Mouse (Mus musculus) regulatory T cell (primary cell): Measurements from ENCODE around the gene Nuak2.

Experiments used
- in situ Hi-C: fragments of 300-600 bp; cut with MboI, MseI; formaldehyde crosslinking; loops from one replicate; pipeline ENCODE4 v1.15.1; 2025; ENCODE audit warnings: high pct_unique_total_duplicates

Gene Nuak2

DNA sequence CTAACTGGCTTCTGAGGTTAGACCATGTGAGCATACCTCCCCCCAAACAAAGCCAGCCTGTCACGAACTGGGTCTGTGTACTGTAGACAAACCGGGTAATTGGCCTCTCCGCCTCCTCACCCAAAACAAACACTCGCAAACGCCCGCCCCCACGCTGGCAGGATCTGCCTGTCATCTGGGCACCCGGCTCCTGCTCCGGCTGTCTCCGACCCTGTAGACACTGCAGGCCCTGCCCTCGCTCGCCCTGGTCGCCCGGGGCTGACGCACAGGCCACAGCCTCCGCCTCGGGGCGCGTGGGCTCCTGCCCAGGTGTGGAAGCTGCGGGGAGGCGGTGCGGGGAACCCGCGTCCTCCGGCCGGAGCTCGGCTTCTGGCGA is 17.5 kb upstream of the Nuak2 start, which contains the start of gene Klhdc8a:
TSS of gene Klhdc8a (plus strand) at position 202 of the 376 bp plus-strand sequence.
- in situ Hi-C loops, result no loop called here

DNA sequence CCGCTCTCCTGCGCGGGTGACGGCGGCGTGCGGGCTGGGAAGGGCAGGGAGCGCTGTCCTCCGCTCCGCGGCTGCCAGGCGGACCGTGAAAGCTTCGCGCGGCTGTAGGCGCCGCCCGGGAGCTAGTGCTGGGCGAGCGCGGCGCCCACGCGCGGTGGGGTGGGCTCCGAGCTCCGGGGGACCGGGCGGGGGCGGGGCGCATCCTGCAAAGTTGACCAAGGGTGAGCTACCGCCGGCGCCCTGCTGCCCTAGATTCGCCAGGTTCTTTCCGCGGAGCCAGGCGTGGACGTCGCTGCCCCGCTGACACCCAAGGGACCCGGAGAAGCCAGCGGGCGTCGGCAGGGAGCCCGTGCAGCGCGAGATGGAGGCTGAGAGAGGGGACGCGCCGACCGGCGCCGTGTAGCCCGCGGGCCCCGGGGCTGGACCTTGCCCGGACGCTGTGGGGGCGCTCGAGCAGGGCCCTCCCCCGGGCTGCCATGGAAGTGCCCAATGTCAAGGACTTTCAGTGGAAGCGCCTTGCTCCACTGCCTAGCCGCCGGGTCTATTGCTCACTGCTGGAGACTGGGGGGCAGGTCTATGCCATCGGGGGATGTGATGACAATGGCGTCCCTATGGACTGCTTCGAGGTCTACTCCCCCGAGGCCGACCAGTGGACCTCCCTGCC is 17.0 kb upstream of the Nuak2 start:
- in situ Hi-C loops, result no loop called here

DNA sequence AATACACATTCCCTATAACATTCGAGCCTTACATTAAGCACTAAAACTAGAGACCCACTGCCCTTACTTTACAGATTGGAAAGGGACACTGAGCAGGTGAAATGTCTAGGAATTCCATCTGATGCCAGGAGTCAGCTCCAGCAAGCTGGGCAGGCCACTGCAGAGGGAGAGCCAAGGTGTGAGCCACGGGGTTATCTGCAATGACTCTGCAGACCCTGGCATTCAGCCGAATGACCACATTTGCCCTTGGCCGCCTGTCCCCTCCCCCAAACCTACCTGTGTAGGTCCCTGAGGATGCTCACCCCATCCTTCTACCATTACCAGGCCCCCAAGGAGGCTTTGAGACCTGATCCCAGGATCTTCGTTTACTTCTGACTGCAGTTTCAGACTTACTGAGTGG is 16.2 kb upstream of the Nuak2 start:
- in situ Hi-C loops, result no loop called here

DNA sequence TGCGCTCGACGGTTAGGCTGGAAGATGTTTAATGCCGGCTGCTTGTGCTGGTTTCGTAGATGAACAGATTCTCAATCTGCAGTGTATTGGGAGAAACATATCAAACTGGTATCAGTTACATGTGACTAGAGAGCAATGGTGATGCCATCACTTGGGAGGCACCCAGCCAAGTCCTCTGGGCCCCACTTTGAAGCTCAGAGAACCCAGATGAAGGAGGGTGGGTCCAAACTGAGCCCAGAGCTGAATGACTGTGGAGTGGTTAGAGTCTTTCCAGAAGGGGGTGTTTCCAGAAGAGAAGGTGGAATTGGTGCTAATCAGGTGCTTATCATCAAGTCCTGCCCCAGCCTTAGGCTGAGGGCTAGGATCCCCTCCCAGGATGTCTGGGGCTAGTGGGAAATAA is 14.7 kb upstream of the Nuak2 start:
- in situ Hi-C loops, result no loop called here

DNA sequence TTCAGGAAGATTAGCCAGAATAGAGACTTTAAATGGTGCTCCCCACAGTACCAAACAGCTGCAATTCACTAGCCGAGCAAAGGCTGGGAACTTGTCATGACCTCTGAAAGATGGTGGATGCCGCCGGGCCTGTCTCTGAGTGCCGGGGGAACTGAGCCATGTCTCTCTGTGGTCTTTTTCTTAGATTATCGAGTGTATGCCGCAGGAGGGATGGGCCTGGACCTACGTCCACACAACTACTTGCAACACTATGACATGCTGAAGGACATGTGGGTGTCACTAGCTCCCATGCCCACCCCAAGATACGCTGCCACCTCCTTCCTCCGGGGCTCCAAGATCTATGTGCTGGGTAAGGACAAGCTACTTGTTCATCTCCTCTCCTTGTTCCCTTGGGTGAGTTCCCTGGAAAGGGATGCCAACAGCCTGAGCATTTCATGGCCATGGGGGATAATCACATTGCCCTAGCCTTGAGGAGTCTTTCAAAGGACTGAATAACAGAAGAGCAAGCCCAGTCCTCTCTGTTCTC is 13.5 kb upstream of the Nuak2 start:
- in situ Hi-C loops, result no loop called here

DNA sequence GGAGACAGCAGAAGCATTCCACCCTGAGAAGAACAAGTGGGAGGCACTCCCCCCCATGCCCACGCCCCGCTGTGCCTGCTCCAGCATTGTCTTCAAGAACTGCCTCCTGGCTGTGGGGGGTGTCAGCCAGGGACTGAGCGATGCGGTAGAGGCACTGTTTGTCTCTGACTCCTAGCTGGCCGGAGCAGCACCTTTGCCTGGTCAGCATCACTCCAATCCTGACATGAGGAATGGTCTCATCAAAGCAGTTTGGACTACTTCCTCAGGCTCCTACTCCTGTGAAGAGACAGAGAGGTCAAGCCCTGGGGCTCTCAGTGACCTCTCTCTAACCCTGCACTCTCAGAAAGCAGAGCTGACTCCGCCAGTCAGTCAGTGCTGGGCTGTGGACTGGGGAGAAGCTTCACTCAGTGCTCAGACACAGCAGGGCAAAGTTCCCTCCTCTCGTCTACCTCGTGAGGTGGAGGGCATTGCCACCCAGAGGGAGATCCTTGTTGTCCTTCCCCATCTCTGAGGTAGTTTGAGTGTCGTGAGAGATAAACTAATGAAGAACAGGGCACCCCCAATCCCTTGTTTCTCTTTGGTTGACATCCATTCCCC is 11.2 kb upstream of the Nuak2 start:
- in situ Hi-C loops, result no loop called here

DNA sequence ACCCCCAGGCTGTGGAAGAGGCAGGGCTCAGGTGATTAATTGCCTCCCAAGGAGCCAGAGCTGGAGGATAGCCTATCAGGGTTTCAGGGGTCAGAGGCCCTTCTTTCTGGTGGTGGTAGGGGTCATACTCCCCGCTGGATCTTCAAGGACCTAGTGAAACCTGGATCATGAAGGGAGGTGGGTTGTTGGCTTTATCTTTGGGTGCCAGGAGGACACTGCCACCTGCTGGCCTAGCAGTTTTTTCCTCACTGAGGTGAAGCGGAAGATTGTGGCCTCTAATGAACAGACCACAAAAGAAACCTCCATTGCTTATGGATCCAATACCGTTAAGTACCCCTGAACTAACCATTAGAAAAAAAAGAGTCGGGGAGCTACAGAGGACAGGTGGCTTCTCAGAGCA is 9.8 kb upstream of the Nuak2 start:
- in situ Hi-C loops, result no loop called here

DNA sequence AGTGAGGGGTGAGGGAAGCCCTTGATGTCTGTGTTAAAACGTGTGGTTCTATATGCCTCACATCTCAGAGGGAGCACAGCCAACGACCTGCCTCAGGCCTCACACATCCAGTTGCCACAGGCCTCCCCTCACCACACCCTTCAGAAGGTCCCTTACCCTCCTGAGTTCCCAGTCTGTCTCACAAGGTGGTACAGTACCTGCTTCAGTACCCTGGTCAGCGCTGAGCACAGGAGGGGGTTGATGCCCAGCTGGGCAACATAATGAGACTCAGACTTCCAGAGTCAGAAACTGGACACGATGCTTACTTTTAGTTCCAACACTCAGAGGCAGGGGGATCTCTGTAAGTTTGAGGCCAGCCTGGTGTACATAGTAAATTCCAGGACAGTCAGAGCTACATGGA is 9.1 kb upstream of the Nuak2 start:
- in situ Hi-C loops, result no loop called here

DNA sequence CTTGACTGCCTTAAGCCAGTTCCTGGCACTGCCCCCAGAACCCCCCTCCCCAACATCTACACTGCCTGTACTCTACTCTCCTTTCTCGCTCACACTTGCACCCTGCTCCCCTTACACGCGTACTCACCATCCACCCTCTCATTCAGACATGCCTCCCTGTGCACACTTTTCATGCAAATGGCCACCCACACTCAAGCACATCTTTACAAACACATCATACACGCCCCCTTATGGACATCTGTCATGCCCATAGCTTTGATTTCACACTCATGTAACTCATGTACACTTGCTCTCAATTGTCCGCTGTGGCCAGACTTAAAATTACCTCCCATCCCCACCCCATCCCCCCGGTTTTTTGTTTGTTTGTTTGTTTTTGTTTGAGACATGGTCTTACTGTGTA is 8.0 kb upstream of the Nuak2 start:
- in situ Hi-C loops, result no loop called here

DNA sequence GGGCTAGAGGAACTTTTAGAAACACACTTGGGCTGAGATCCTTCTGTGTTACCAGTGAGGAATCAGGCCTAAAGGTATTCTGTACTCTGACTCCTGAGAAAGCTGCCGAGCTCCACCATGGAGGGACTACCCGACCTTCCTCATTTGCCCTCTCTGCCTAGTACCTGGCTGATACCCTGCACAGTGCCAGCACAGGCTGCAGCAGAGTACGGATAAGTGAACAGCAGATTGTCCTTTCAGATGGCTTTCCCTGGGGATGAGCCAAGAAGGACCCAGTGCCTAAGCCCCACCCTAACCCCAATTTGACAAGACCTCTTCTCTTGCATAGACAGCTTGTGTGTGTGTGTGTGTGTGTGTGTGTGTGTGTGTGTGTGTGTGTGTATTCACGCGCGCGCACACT is 7.3 kb upstream of the Nuak2 start:
- in situ Hi-C loops, result no loop called here

DNA sequence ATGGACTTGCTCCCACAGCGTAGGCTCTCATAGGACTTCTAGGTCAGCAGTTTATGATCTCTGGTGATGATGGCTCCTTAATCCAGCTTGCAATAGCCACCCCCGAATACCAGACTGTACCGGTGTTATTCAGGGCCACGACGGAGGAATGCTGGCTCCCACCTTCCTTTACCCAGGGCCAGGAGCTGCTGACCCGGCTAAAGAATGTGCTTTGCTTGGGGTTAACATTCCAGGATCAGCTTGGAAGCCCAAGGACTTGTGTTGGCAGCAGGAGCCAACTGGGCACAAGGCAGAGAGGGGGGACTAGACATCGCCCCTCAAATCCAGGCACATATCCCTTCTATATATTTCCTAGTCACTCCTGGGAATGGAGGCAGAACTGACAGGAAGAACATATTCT is 5.2 kb upstream of the Nuak2 start:
- in situ Hi-C loops, result loop anchor here (5.0 kb wide), 1 partner anchor 47 kb away; no protein-coding TSS in a partner anchor

DNA sequence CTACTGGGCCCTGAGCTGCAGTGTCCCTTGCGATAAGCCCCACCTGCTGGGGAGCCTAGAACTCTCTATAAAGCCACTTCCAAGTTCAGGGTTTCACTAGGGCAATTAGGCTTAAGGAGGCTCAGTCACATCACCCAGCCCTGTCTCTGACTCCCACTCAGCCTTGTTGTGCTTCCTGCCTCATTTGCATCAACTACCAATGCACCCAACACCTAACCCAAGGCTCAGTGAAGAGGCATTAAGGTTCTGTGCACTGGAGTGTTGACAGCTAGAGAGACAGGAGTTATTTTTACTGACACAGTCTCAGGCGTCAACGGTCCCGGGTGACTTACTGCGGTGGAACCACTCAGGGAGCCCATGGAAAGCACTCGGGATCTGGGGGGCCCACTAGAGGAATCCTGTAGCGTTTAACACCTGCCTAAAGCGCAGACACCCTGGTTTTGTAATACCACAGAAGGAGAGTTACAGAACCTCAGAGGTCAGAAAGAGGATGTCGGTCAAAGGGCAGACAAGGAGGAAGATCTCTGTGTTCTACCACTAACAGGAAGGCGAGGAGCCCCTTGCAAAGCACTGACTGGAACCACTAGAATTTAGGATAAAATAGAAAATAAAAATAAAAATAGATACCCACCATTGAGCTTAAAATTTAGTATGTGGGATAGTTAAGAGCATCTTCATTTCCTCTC is 4.6 kb upstream of the Nuak2 start:
- in situ Hi-C loops, result loop anchor here (5.0 kb wide), 1 partner anchor 46 kb away; no protein-coding TSS in a partner anchor

DNA sequence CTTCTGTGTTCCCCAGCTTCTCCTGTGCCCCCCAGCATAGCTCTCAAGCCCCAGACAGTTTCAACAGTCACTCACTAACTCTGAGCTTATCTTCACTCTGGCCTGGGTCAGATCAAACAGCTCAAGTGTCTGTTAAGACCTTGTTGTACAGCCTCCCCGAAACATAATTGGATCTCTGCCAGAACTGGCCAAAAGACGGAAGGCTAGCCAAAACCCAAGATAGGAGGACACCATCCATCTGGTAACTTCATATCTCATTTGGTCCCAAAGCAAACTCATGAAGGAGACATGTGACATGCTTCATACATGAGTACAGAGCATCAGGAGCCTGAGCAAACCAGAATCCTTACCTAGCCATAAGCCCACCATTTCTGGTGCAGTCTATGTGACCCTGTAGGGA is 3.9 kb upstream of the Nuak2 start:
- in situ Hi-C loops, result loop anchor here (5.0 kb wide), 1 partner anchor 45 kb away; no protein-coding TSS in a partner anchor

DNA sequence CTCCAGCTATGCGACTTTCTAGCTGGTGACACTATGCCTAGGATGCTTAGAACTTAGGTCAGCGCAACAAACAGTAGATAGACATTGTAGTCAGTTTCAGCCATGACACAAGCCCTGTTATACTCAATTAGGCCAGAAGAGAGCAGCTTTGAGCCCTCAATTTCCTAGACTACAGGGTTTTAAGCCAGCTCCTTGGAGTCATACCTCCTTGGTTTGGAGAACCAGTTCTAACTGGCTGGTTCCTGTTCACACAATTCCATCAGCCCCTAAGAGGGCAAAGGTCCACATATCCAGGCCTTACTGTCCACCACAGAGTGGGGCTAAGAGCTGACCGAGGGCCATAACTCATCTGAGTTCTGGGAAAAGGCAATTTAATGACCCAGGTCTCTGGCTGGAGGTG is 3.2 kb upstream of the Nuak2 start:
- in situ Hi-C loops, result loop anchor here (5.0 kb wide), 1 partner anchor 45 kb away; no protein-coding TSS in a partner anchor

DNA sequence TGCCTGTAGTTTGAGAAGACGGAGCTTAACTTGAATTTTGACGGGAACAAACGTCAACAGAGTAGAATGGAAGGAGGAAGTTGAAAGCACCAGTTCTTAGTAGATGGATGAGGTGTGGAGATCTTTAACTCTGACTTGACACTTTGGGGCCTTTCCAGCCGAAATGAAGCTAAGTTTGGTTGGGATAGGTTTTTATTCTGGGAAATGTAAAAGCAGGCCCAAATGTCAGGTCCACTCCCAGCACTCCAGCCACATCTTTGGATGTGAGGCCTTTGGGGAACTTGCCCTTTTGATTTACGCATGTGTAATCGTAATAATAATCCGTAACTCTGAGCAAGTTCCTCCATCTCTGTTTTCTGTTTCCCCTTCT is 684 bp downstream of the Nuak2 start:
- in situ Hi-C loops, result no loop called here

DNA sequence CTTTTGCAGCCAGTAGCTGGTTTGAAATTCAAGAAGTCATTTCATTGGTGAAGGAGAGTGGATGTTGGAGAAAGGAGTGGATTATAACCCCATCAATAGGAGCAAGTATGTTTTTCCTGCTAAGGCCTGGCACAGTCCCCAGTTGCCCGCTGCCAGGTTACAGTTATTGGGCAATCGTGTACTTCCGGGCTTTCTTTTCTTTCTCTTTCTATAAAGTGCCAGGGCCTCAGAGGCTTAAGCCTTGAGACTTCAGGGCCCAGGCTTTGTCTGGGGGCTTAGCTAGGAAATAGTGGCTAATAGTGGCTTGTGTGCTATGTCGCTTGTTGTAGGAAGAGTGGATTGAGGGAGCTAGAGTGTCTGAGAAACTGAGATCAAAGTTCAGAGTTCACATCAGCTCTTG is 1.5 kb downstream of the Nuak2 start:
- in situ Hi-C loops, result no loop called here

DNA sequence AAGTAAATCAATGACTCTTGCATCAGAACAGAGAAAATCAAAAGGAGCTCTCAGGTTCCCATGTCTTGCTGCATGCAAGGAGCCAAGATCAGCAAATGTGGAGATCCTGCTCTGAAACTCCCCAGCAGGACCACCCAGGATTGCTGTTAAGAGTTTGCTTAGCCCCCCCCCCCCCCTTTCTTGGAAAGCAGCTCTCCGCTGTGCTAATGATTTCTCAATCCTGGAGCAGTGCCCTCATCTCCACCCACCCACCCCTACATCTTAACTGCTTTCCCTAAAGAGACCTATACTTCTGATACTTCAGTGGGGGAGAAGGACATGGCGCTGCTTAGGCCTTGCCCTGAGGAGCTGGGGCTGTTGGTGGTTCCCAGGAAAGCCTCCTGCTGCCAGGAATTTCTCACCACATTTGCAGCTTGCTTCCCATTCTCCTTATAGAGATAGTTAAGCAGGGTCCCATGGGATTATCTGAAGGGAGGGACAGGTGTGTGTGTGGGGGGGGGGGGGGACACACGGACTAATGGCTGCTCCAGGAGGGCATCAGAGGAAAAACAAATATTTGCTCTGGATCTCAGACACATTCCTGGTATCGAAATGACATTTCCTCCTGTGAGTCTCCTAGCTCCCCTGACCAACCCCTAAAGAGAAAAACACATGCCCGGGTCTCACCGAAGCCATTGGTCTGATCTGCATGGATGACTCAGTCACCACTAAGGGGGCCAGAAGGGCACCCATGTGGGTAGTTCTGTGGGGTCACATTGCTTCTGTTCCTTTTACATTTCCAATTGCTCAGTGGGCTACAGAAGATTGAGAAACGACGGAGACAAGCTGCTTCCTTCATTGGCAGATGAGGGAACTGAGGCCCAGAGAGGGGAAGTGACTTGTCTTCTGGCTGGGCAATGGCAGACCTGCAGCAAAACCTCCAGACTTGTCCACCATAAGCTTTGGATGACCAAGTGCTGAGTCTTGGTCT is 2.3 kb downstream of the Nuak2 start:
- in situ Hi-C loops, result no loop called here

DNA sequence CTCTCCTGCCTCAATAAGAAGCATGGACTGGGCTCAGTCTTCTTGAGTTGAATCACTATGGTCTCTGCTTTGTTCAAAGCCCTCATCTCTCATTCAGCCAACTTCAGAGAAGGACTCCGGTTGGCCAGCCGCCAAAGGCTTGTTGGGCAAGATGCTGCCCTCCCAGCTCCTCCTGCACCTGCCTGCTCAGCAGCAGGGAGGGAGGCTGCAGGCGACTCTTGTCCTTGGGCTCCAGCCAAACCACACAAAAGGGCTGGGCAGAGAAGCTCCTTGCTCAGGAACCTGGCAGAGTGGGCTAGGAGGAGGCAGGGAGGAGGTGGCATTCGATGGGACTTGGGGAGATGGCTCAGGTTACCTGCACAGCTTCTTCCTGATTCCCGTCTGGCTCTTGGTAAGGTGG is 3.3 kb downstream of the Nuak2 start:
- in situ Hi-C loops, result no loop called here

DNA sequence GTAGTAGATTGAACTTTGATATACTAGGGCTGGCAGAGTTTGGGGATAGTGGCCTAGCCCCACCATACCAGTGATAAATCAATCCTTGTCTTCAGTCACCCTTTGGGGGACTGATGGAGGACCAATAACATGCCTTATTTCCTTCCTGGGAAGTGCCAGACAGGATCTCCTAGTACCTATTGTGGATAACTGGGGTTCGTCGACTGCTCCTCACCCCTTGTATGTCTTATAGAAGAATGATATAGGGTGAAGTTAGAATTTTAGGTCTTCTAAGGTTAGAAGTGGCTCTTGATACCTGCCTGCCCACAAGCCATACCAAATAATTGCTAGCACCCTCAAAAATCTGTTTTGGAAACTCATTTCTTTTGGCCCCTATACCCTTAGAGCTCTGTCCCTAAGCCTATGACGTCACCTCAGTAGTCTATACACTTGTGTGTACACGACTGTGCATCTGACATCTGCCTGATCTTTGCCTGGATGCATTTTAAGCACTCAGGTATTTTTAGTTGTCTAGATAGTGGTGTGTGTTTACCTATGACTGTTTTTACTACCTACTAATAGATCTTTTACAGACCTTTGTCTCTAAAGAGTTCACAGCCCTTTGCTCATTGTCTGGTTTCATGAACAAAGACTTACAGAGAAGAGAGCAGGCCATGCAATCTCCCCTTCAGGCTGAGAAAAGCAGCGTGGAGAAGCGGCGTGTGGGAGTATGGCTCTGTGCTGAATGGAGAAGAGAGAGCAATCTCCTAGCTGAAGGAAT is 6.1 kb downstream of the Nuak2 start:
- in situ Hi-C loops, result no loop called here

DNA sequence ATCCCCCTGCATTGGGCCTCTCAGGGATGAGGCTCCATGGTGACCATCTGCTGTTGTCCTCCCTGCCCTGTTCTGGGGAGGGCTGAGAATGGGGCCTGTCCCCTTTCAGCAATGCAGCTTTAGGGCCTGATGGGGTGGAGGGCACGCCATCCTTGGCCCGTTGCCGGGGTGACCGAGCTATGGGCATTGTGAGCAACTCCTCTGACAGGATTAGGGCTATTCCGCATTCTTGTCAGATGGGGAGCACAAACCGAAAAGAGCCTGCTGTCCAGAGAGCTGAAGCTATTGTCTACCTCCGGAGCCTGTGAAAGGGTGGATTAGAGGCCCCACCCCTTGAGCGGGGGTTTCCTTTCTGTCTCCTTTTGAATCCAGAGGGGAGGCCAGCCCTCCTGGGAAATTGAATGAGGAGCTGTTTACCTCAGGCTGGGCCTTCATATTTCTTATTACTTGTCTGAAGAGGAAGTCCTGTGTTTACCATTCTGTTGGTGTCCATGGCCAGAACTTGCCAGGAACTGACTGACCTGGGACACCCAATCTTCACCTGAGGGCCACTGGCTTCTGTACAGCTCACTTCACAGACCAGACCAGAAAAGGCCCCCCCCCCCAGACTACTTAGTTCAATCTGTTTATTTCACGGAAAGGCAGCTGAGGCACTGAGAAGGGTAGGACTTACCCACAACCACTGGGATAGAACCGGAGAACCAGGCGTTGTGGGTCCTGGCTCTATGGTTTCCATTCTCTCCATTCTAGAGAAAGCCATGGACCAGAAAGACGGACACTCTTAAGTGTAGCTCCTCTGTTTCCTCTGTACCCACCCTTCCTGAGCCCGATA is 7.0 kb downstream of the Nuak2 start:
- in situ Hi-C loops, result no loop called here
